Mouse (Mus musculus) forebrain, embryonic 14.5 days (tissue): ENCODE measurements around the gene Mrpl37. TPM values are rescaled to one million over a fixed set of nuclear protein-coding genes. Genes with fewer than 3 reads are reported as not detected.

Experiments
- ATAC-seq: fragments of 200-750 bp; cut with Nextera tagmentation; 2 replicates; pipeline ENCODE4 v1.8.0; 2017; ENCODE audit warnings: mild to moderate bottlenecking, moderate library complexity
- DNase-seq: peaks from one replicate; pipeline ENCODE4 v3.0.0-alpha.2; 2015; ENCODE audit warnings: low spot score
- H3K27ac ChIP-seq: fragments of 300-500 bp; sonication (generic); 2 replicates; pipeline ENCODE4 v1.5.1; 2014; ENCODE audit warnings: low read depth, mild to moderate bottlenecking, control low read depth, low read length, moderate library complexity
- H3K27me3 ChIP-seq: fragments of 300-500 bp; sonication (generic); replicated peaks from 2 replicates; pipeline ENCODE4 v1.6.1; 2014; ENCODE audit warnings: low read length, control low read depth, mixed read lengths; ENCODE audit not compliant: control insufficient read depth, insufficient read depth
- H3K36me3 ChIP-seq: fragments of 300-500 bp; sonication (generic); 2 replicates; pipeline ENCODE4 v1.6.1; 2014; ENCODE audit warnings: low read length, control low read depth; ENCODE audit not compliant: control insufficient read depth, insufficient read depth
- H3K4me1 ChIP-seq: fragments of 300-500 bp; sonication (generic); 2 replicates; pipeline ENCODE4 v1.6.1; 2014; ENCODE audit warnings: antibody characterized with exemption, low read length, control low read depth; ENCODE audit not compliant: control insufficient read depth, insufficient read depth
- H3K4me2 ChIP-seq: fragments of 300-500 bp; sonication (generic); 2 replicates; pipeline ENCODE4 v1.6.1; 2014; ENCODE audit warnings: mild to moderate bottlenecking, control low read depth, low read length
- H3K4me3 ChIP-seq: fragments of 300-500 bp; sonication (generic); 2 replicates; pipeline ENCODE4 v1.5.1; 2014; ENCODE audit warnings: low read depth, low read length, control low read depth
- H3K9ac ChIP-seq: fragments of 300-500 bp; sonication (generic); 2 replicates; pipeline ENCODE4 v1.6.1; 2014; ENCODE audit warnings: mild to moderate bottlenecking, low read length, control low read depth, moderate library complexity
- H3K9me3 ChIP-seq: fragments of 300-500 bp; sonication (generic); replicated peaks from 2 replicates; pipeline ENCODE4 v1.6.1; 2016; ENCODE audit warnings: low read length, control low read depth, mixed read lengths; ENCODE audit not compliant: control insufficient read depth
- WGBS: fragments of 180-500 bp; shearing (Covaris S2); extraction: QIAGEN DNeasy Blood & Tissue Kit; methylation state at CpG from one replicate; pipeline ENCODE4 v1.1.7; 2014; 5-methylcytosine and 5-hydroxymethylcytosine counted together
- polyA plus RNA-seq: library from polyadenylated mRNA; unstranded; fragments of >200 nt; fragmentation: Nextera tagmentation; extraction: Ambion mirVana; gene quantifications from 2 replicates; pipeline ENCODE4 v1.2.1, GENCODE M21; 2014

Mrpl37 gene
- polyA plus RNA-seq, 1 experiment from 2014 or later: 95.6 TPM

- 65% methylated on average over 15 of the region's 15 CpGs for WGBS
- no peaks in the 10 kb centered on the region for H3K36me3 ChIP-seq
- 0 out of 2 replicates have a peak, but pooled peaks cover 5% of the 10 kb centered on the region for H3K4me1 ChIP-seq
- no peak overlapping the region for H3K4me3 ChIP-seq
- no peaks in the 10 kb centered on the region for H3K9me3 ChIP-seq
- H3K27me3 ChIP-seq: no peaks in the 10 kb centered on the region
- no peak for DNase-seq
- ATAC-seq: no peak
- no peak overlapping the region for H3K9ac ChIP-seq
- H3K4me2 ChIP-seq: no peak overlapping the region
- H3K27ac ChIP-seq: no peak overlapping the region
These were observed 31.2 kb upstream of the Mrpl37 start for GRCm38 (mm10) chr4:107097871-107098270.

- Histone ChIP-seq H3K36me3 (no peaks in the 10 kb centered on the region), H3K9me3 (no peaks in the 10 kb centered on the region), H3K4me1 (0 out of 2 replicates have a peak, but pooled peaks cover 5% of the 10 kb centered on the region), H3K27me3 (no peaks in the 10 kb centered on the region), H3K4me3 (no peak within 1 kb of the TSS), H3K27ac (peak within 1 kb of the TSS; percentile 39; the same call in 1 of the 2 replicates), H3K9ac (no peak within 1 kb of the TSS), H3K4me2 (no peak within 1 kb of the TSS)
- ATAC-seq (no peak), DNase-seq (no peak)
- 64% methylated on average over 16 of the region's 16 CpGs for WGBS
These were observed 30.2 kb upstream of the Mrpl37 start, which contains the start of gene Cdcp2 for GRCm38 (mm10) chr4:107096841-107097373. Gene Cdcp2, plus strand, starts transcription at chr4:107096891.

GRCm38 (mm10) chr4:107096043-107096442 is 29.4 kb upstream of the Mrpl37 start:
- no peak for ATAC-seq
- DNase-seq: peak; percentile 17

GRCm38 (mm10) chr4:107094484-107095187 is 28.0 kb upstream of the Mrpl37 start:
- Histone ChIP-seq H3K9me3 (no peaks in the 10 kb centered on the region), H3K4me2 (no peak overlapping the region), H3K27ac (no peak overlapping the region), H3K4me1 (0 out of 2 replicates have a peak, but pooled peaks cover 5% of the 10 kb centered on the region), H3K27me3 (no peaks in the 10 kb centered on the region), H3K36me3 (no peaks in the 10 kb centered on the region), H3K9ac (no peak overlapping the region), H3K4me3 (no peak overlapping the region)
- ATAC-seq (no peak), DNase-seq (no peak)
- 82% methylated on average over 16 of the region's 16 CpGs for WGBS

More at GRCm38 (mm10) chr4:107096043-107096442, 29.4 kb upstream of the Mrpl37 start:
- no peaks in the 10 kb centered on the region for H3K27me3 ChIP-seq
- no peak overlapping the region for H3K9ac ChIP-seq
- WGBS: 30% methylated on average over 6 of the region's 6 CpGs
- 0 out of 2 replicates have a peak, but pooled peaks cover 5% of the 10 kb centered on the region for H3K4me1 ChIP-seq
- H3K27ac ChIP-seq: peak overlapping the region; percentile 39; the same call in 1 of the 2 replicates
- no peaks in the 10 kb centered on the region for H3K36me3 ChIP-seq
- H3K4me2 ChIP-seq: no peak overlapping the region
- H3K9me3 ChIP-seq: no peaks in the 10 kb centered on the region
- H3K4me3 ChIP-seq: no peak overlapping the region

GRCm38 (mm10) chr4:107091696-107092095 is 25.0 kb upstream of the Mrpl37 start:
- Histone ChIP-seq H3K4me3 (no peak overlapping the region), H3K9ac (no peak overlapping the region), H3K4me2 (no peak overlapping the region), H3K4me1 (0 out of 2 replicates have a peak, but pooled peaks cover 2% of the 10 kb centered on the region), H3K27me3 (no peaks in the 10 kb centered on the region), H3K36me3 (no peaks in the 10 kb centered on the region), H3K9me3 (no peaks in the 10 kb centered on the region), H3K27ac (no peak overlapping the region)
- no peak for DNase-seq
- 82% methylated on average over 14 of the region's 14 CpGs for WGBS
- ATAC-seq: no peak

- Histone ChIP-seq H3K9ac (peak overlapping the region; percentile 9; the same call in 1 of the 2 replicates), H3K36me3 (no peaks in the 10 kb centered on the region), H3K4me3 (no peak overlapping the region), H3K9me3 (no peaks in the 10 kb centered on the region), H3K4me2 (no peak overlapping the region), H3K27ac (peak overlapping the region; percentile 56), H3K4me1 (peaks cover 9% of the 10 kb centered on the region), H3K27me3 (no peaks in the 10 kb centered on the region)
- DNase-seq (peak; percentile 75), ATAC-seq (peak; percentile 87)
- WGBS: 3% methylated on average over 6 of the region's 6 CpGs
These were observed 18.2 kb upstream of the Mrpl37 start for GRCm38 (mm10) chr4:107084858-107085257.

GRCm38 (mm10) chr4:107084343-107084742 is 17.7 kb upstream of the Mrpl37 start:
- no peak for ATAC-seq
- Histone ChIP-seq H3K9ac (peak overlapping the region; percentile 9; the same call in 1 of the 2 replicates), H3K4me1 (peaks cover 9% of the 10 kb centered on the region), H3K27me3 (no peaks in the 10 kb centered on the region), H3K4me3 (no peak overlapping the region), H3K27ac (peak overlapping the region; percentile 56), H3K4me2 (no peak overlapping the region), H3K36me3 (no peaks in the 10 kb centered on the region), H3K9me3 (no peaks in the 10 kb centered on the region)
- 54% methylated on average over 1 of the region's 1 CpGs for whole genome bisulfite sequencing
- DNase-seq: no peak

- DNase-seq: no peak
- H3K27ac ChIP-seq: no peak overlapping the region
- no peak for ATAC-seq
- peaks cover 9% of the 10 kb centered on the region for H3K4me1 ChIP-seq
- H3K36me3 ChIP-seq: no peaks in the 10 kb centered on the region
- 97% methylated on average over 4 of the region's 4 CpGs for WGBS
- no peaks in the 10 kb centered on the region for H3K27me3 ChIP-seq
- no peak overlapping the region for H3K9ac ChIP-seq
- H3K4me2 ChIP-seq: no peak overlapping the region
- no peaks in the 10 kb centered on the region for H3K9me3 ChIP-seq
- no peak overlapping the region for H3K4me3 ChIP-seq
These were observed 16.5 kb upstream of the Mrpl37 start for GRCm38 (mm10) chr4:107083126-107083525.

GRCm38 (mm10) chr4:107082185-107082584 is 15.5 kb upstream of the Mrpl37 start:
- H3K4me2 ChIP-seq: no peak overlapping the region
- ATAC-seq: no peak
- H3K27me3 ChIP-seq: no peaks in the 10 kb centered on the region
- no peak overlapping the region for H3K4me3 ChIP-seq
- H3K36me3 ChIP-seq: no peaks in the 10 kb centered on the region
- no peak for DNase-seq
- 90% methylated on average over 3 of the region's 3 CpGs for WGBS
- no peak overlapping the region for H3K9ac ChIP-seq
- H3K27ac ChIP-seq: no peak overlapping the region
- H3K9me3 ChIP-seq: no peaks in the 10 kb centered on the region
- H3K4me1 ChIP-seq: peaks cover 9% of the 10 kb centered on the region
